7 mouse cellular contexts compared by ENCODE assay signal in genomic region chr8:82773332-82774092, GRCm38 (mm10). TPM values are rescaled to one million over a fixed set of nuclear protein-coding genes. Genes with fewer than 3 reads are reported as not detected.
DNase-seq lines count a peak whose midpoint lies in the region; ATAC-seq and TF ChIP-seq lines count a peak whose summit lies in the region.

No protein-coding gene starts in this region.

- H3K4me1 ChIP-seq in thymus, adult 2 months (replicated peaks; ENCODE audit: control insufficient read depth, insufficient read depth, low read length), result peaks cover 2% of the 10 kb centered on the region
- H3K4me1 ChIP-seq in embryonic facial prominence, embryonic 11.5 days (ENCODE audit: control insufficient read depth, insufficient read depth, low read length), result no peaks in the 10 kb centered on the region
- H3K4me1 ChIP-seq in hindbrain, embryonic 15.5 days (replicated peaks), result peaks cover 16% of the 10 kb centered on the region
- peaks cover 3% of the 10 kb centered on the region; the same call in 1 of the 2 replicates for H3K4me1 ChIP-seq in stomach, embryonic 16.5 days (ENCODE audit: control insufficient read depth, insufficient read depth, low read length)

- no peaks in the 10 kb centered on the region for H3K9me3 ChIP-seq in embryonic facial prominence, embryonic 11.5 days (replicated peaks; ENCODE audit: control insufficient read depth, low read length)
- H3K9me3 ChIP-seq in hindbrain, embryonic 15.5 days, result no peaks in the 10 kb centered on the region
- no peaks in the 10 kb centered on the region for H3K9me3 ChIP-seq in stomach, embryonic 16.5 days (replicated peaks; ENCODE audit: control insufficient read depth, low read length)

- H3K4me3 ChIP-seq in thymus, adult 2 months (ENCODE audit: control insufficient read depth, insufficient read depth, low read length), result peak overlapping the region; percentile 75
- peak overlapping the region; percentile 89 for H3K4me3 ChIP-seq in embryonic facial prominence, embryonic 11.5 days (ENCODE audit: low read depth, low read length)
- H3K4me3 ChIP-seq in hindbrain, embryonic 15.5 days, result peak overlapping the region; percentile 91
- H3K4me3 ChIP-seq in stomach, embryonic 16.5 days (replicated peaks; ENCODE audit: low read length), result peak overlapping the region; percentile 82

- peak overlapping the region; percentile 75 for H3K4me2 ChIP-seq in embryonic facial prominence, embryonic 11.5 days (ENCODE audit: low read depth, low read length)
- H3K4me2 ChIP-seq in hindbrain, embryonic 15.5 days, result peak overlapping the region; percentile 66
- H3K4me2 ChIP-seq in stomach, embryonic 16.5 days (ENCODE audit: low read depth, low read length), result peak overlapping the region; percentile 70

- H3K9ac ChIP-seq in embryonic facial prominence, embryonic 11.5 days (replicated peaks; ENCODE audit: low read length), result peak overlapping the region; percentile 89
- H3K9ac ChIP-seq in hindbrain, embryonic 15.5 days, result peak overlapping the region; percentile 96
- H3K9ac ChIP-seq in stomach, embryonic 16.5 days (ENCODE audit: low read length), result peak overlapping the region; percentile 91

- ATAC-seq in embryonic facial prominence, embryonic 11.5 days (replicated peaks; ENCODE audit: insufficient number of reproducible peaks, low FRiP score, low TSS enrichment, low read depth), result peak; percentile 38
- ATAC-seq in hindbrain, embryonic 15.5 days (ENCODE audit: low FRiP score, low read depth), result peak; percentile 90; the same call in 1 of the 2 replicates
- ATAC-seq in stomach, embryonic 16.5 days (ENCODE audit: insufficient read depth, low FRiP score), result peak; percentile 73

- no peak for TF ChIP-seq CTCF in thymus, adult 2 months (IDR thresholded peaks at IDR 0.05; ENCODE audit: borderline replicate concordance, control insufficient read depth, extremely low read depth, insufficient read depth, low read length, poor library complexity)

- peak overlapping the region; percentile 2; the same call in 1 of the 2 replicates for H3K27ac ChIP-seq in thymus, adult 2 months (ENCODE audit: control insufficient read depth, insufficient read depth, low read length)
- H3K27ac ChIP-seq in embryonic facial prominence, embryonic 11.5 days (replicated peaks; ENCODE audit: low read depth, low read length), result no peak overlapping the region
- peak overlapping the region; percentile 85 for H3K27ac ChIP-seq in hindbrain, embryonic 15.5 days (replicated peaks)
- peak overlapping the region; percentile 68 for H3K27ac ChIP-seq in stomach, embryonic 16.5 days (ENCODE audit: low read length)

- WGBS in thymus, adult 2 months, result 2% methylated on average over 35 of the region's 35 CpGs
- 5% methylated on average over 35 of the region's 35 CpGs for WGBS in embryonic facial prominence, embryonic 11.5 days
- WGBS in hindbrain, embryonic 15.5 days, result 6% methylated on average over 35 of the region's 35 CpGs
- WGBS in stomach, embryonic 16.5 days, result 4% methylated on average over 35 of the region's 35 CpGs

- no peaks in the 10 kb centered on the region for H3K27me3 ChIP-seq in thymus, adult 2 months (ENCODE audit: control insufficient read depth, insufficient read depth, low read length)
- no peaks in the 10 kb centered on the region for H3K27me3 ChIP-seq in embryonic facial prominence, embryonic 11.5 days (ENCODE audit: control insufficient read depth, insufficient read depth, low read length)
- H3K27me3 ChIP-seq in hindbrain, embryonic 15.5 days, result no peaks in the 10 kb centered on the region
- no peaks in the 10 kb centered on the region for H3K27me3 ChIP-seq in stomach, embryonic 16.5 days (ENCODE audit: control insufficient read depth, insufficient read depth, low read length)

- DNase-seq in thymus, adult 2 months, result no peak
- no peak for DNase-seq in thymus, postnatal 36 days
- no peak for DNase-seq in embryonic facial prominence, embryonic 11.5 days (ENCODE audit: low spot score)
- peak; percentile 6 to 25 for DNase-seq in lung, postnatal 4 days
- DNase-seq in adrenal gland, postnatal 25 days, result no peak

- H3K36me3 ChIP-seq in thymus, adult 2 months (ENCODE audit: control insufficient read depth, insufficient read depth, low read length), result peaks cover 30% of the 10 kb centered on the region
- no peaks in the 10 kb centered on the region for H3K36me3 ChIP-seq in embryonic facial prominence, embryonic 11.5 days (replicated peaks; ENCODE audit: control insufficient read depth, insufficient read depth, low read depth, low read length)
- peaks cover 29% of the 10 kb centered on the region for H3K36me3 ChIP-seq in hindbrain, embryonic 15.5 days
- H3K36me3 ChIP-seq in stomach, embryonic 16.5 days (ENCODE audit: control insufficient read depth, insufficient read depth, low read length), result peaks cover 11% of the 10 kb centered on the region; the same call in 1 of the 2 replicates

- TF ChIP-seq POLR2A in thymus, adult 2 months (IDR thresholded peaks at IDR 0.05; ENCODE audit: control insufficient read depth, extremely low read depth, insufficient read depth, low read length, poor library complexity), result no peak

RNA-seq across cellular contexts. Expression of gene Zfp330, which starts 0.4 kb away (rescaled TPM):
- polyA plus RNA-seq in thymus, adult 2 months (2012; rRNA removed), result 23.0 and 30.6 TPM in 2 replicates
- 75.6 and 85.0 TPM in 2 replicates for polyA plus RNA-seq in embryonic facial prominence, embryonic 11.5 days (2014; fragmentation: Nextera tagmentation; extraction: Ambion mirVana)
- polyA plus RNA-seq in hindbrain, embryonic 15.5 days (2015; fragmentation: Nextera tagmentation; extraction: Ambion mirVana), result 73.0 and 73.9 TPM in 2 replicates
- polyA plus RNA-seq in stomach, embryonic 16.5 days (2015; fragmentation: Nextera tagmentation; extraction: Ambion mirVana), result 65.9 and 67.5 TPM in 2 replicates
- 47.7 TPM in 2 replicates for total RNA-seq in adrenal gland, postnatal 25 days (2021)

Comparison
In these comparisons a context has a peak if more than half of its experiments do, and no peak if none do; other contexts are left out.
1. DNase-seq: peak in lung, postnatal 4 days (2 of 2); none in thymus, adult 2 months (single experiment), thymus, postnatal 36 days (0 of 2), embryonic facial prominence, embryonic 11.5 days (single experiment) and adrenal gland, postnatal 25 days (single experiment).
2. ATAC-seq: peak in every context shown above with its lines; median percentile 90 in hindbrain, embryonic 15.5 days; 73 in stomach, embryonic 16.5 days; 38 in embryonic facial prominence, embryonic 11.5 days.
3. Peak in every context shown above with its lines, with median percentiles within 50 percentile points of each other: H3K4me3 ChIP-seq, H3K4me2 ChIP-seq and H3K9ac ChIP-seq.